Mouse (Mus musculus): ENCODE data around the gene Inpp4a. TPM values are rescaled to one million over a fixed set of nuclear protein-coding genes. Genes with fewer than 3 reads are reported as not detected.

Gene Inpp4a
- 100 to 1,000 TPM; 125 to 127 TPM for total RNA-seq (2021)

GRCm38 (mm10) chr1:37299540-37300491, at the start of gene Inpp4a:
TSS of gene Inpp4a (plus strand) at chr1:37299865.
- peak; percentile 99 for DNase-seq
- intact Hi-C loops (cut with DNase I): no loop called here

- intact Hi-C loops (cut with DNase I): loop anchor here (5.0 kb wide), 1 partner anchor 468 kb away; no protein-coding TSS in a partner anchor
- DNase-seq: peak; percentile 88
Measured at GRCm38 (mm10) chr1:37250643-37251310, 48.9 kb upstream of the Inpp4a start.

- intact Hi-C loops (cut with DNase I): no loop called here
- no peak for DNase-seq
Measured at GRCm38 (mm10) chr1:37258443-37258842, 41.2 kb upstream of the Inpp4a start.

- intact Hi-C loops (cut with DNase I): loop anchor here (1.0 to 5.0 kb wide), 2 partner anchors 129 to 365 kb away; no protein-coding TSS in a partner anchor
- DNase-seq: peak; percentile 49
Measured at GRCm38 (mm10) chr1:37272464-37272863, 27.2 kb upstream of the Inpp4a start.

- intact Hi-C loops (cut with DNase I): no loop called here
Measured at GRCm38 (mm10) chr1:37286556-37286955, 13.1 kb upstream of the Inpp4a start.

GRCm38 (mm10) chr1:37287748-37288147, 11.9 kb upstream of the Inpp4a start:
- intact Hi-C loops (cut with DNase I): no loop called here
- no peak for DNase-seq

More at GRCm38 (mm10) chr1:37286556-37286955, 13.1 kb upstream of the Inpp4a start:
- DNase-seq: no peak

GRCm38 (mm10) chr1:37288181-37288935, 11.3 kb upstream of the Inpp4a start:
- intact Hi-C loops (cut with DNase I): no loop called here

GRCm38 (mm10) chr1:37288941-37289340, 10.7 kb upstream of the Inpp4a start:
- intact Hi-C loops (cut with DNase I): no loop called here
- no peak for DNase-seq

More at GRCm38 (mm10) chr1:37288181-37288935, 11.3 kb upstream of the Inpp4a start:
- peak; percentile 32 for DNase-seq

- intact Hi-C loops (cut with DNase I): no loop called here
- DNase-seq: no peak
Measured at GRCm38 (mm10) chr1:37296414-37296813, 3.3 kb upstream of the Inpp4a start.

GRCm38 (mm10) chr1:37298904-37299303, 761 bp upstream of the Inpp4a start:
- intact Hi-C loops (cut with DNase I): no loop called here
- DNase-seq: no peak

- DNase-seq: no peak
- intact Hi-C loops (cut with DNase I): no loop called here
Measured at GRCm38 (mm10) chr1:37300650-37301049, 985 bp downstream of the Inpp4a start.

GRCm38 (mm10) chr1:37302801-37303200, 3.1 kb downstream of the Inpp4a start:
- DNase-seq: no peak
- intact Hi-C loops (cut with DNase I): no loop called here

- intact Hi-C loops (cut with DNase I): no loop called here
- no peak for DNase-seq
Measured at GRCm38 (mm10) chr1:37305691-37306287, 6.1 kb downstream of the Inpp4a start.

GRCm38 (mm10) chr1:37307586-37307985, 7.9 kb downstream of the Inpp4a start:
- intact Hi-C loops (cut with DNase I): no loop called here
- no peak for DNase-seq

GRCm38 (mm10) chr1:37308021-37308742, 8.5 kb downstream of the Inpp4a start:
- DNase-seq: no peak
- intact Hi-C loops (cut with DNase I): no loop called here

GRCm38 (mm10) chr1:37308743-37309100, 9.1 kb downstream of the Inpp4a start:
- intact Hi-C loops (cut with DNase I): no loop called here
- DNase-seq: no peak

GRCm38 (mm10) chr1:37309939-37310515, 10.4 kb downstream of the Inpp4a start:
- intact Hi-C loops (cut with DNase I): no loop called here

GRCm38 (mm10) chr1:37314338-37314737, 14.7 kb downstream of the Inpp4a start:
- intact Hi-C loops (cut with DNase I): no loop called here
- DNase-seq: no peak

More at GRCm38 (mm10) chr1:37309939-37310515, 10.4 kb downstream of the Inpp4a start:
- no peak for DNase-seq

GRCm38 (mm10) chr1:37317644-37318285, 18.1 kb downstream of the Inpp4a start:
- DNase-seq: no peak
- intact Hi-C loops (cut with DNase I): no loop called here

Measured in left cerebral cortex, postnatal 4 days (tissue).